Mouse (Mus musculus): ENCODE results near the gene Shtn1.

Shtn1 gene

GRCm38 (mm10) chr19:58970826-58971225 lies 105.1 kb downstream of the Shtn1 start:
- no peak for DNase-seq (ENCODE audit: low spot score)

- no peak for DNase-seq (ENCODE audit: low spot score)
These were observed 107.0 kb downstream of the Shtn1 start for GRCm38 (mm10) chr19:58968731-58969506.

GRCm38 (mm10) chr19:58963011-58963410 lies 112.9 kb downstream of the Shtn1 start:
- no peak for DNase-seq (ENCODE audit: low spot score)

GRCm38 (mm10) chr19:58954779-58955178 lies 121.1 kb downstream of the Shtn1 start:
- no peak for DNase-seq (ENCODE audit: low spot score)

GRCm38 (mm10) chr19:58952236-58952635 lies 123.7 kb downstream of the Shtn1 start:
- DNase-seq (ENCODE audit: low spot score) = no peak

- no peak for DNase-seq (ENCODE audit: low spot score)
These were observed 124.4 kb downstream of the Shtn1 start for GRCm38 (mm10) chr19:58951521-58951920.

GRCm38 (mm10) chr19:58945959-58946358 lies 129.9 kb downstream of the Shtn1 start:
- no peak for DNase-seq (ENCODE audit: low spot score)

- peak; percentile 91 for DNase-seq (ENCODE audit: low spot score)
These were observed 132.8 kb downstream of the Shtn1 start, which contains the start of the genes Eno4 and Hspa12a for GRCm38 (mm10) chr19:58942841-58943828. Eno4 (plus strand) TSS chr19:58943425. Hspa12a (minus strand) TSS chr19:58943654.

- no peak for DNase-seq (ENCODE audit: low spot score)
These were observed 142.8 kb downstream of the Shtn1 start for GRCm38 (mm10) chr19:58933062-58933461.

- no peak for DNase-seq (ENCODE audit: low spot score)
These were observed 144.7 kb downstream of the Shtn1 start for GRCm38 (mm10) chr19:58931081-58931800.
